Mouse (Mus musculus): ENCODE results near the gene Tmem121. TPM values are rescaled to one million over a fixed set of nuclear protein-coding genes. Genes with fewer than 3 reads are reported as not detected.
A peak's percentile ranks its signal among the peaks of the same experiment; 100 is the strongest.

Gene Tmem121
- polyA plus RNA-seq, 1 experiment from 2014 or later, result 2.1 TPM

GRCm38 (mm10) chr12:113142021-113142975 lies 43.4 kb upstream of the Tmem121 start:
- peak; percentile 49 for ATAC-seq (ENCODE audit: insufficient number of reproducible peaks, low FRiP score)
- no peaks in the 10 kb centered on the region for H3K27me3 ChIP-seq (replicated peaks)

GRCm38 (mm10) chr12:113143164-113143563 lies 42.6 kb upstream of the Tmem121 start:
- peak overlapping the region; percentile 80 for H3K4me3 ChIP-seq
- ATAC-seq (ENCODE audit: insufficient number of reproducible peaks, low FRiP score), result no peak
- peaks cover 31% of the 10 kb centered on the region for H3K36me3 ChIP-seq
- no peaks in the 10 kb centered on the region for H3K9me3 ChIP-seq (replicated peaks)
- peak overlapping the region; percentile 83 for H3K4me2 ChIP-seq
- peaks cover 76% of the 10 kb centered on the region for H3K4me1 ChIP-seq (replicated peaks)
- 37% methylated on average over 7 of the region's 7 CpGs for WGBS
- H3K27ac ChIP-seq (ENCODE audit: poor library complexity, severe bottlenecking), result peak overlapping the region; percentile 97
- H3K9ac ChIP-seq, result peak overlapping the region; percentile 94
- no peaks in the 10 kb centered on the region for H3K27me3 ChIP-seq (replicated peaks)

More at GRCm38 (mm10) chr12:113142021-113142975, 43.4 kb upstream of the Tmem121 start:
- Histone ChIP-seq H3K9ac (peak overlapping the region; percentile 94), H3K27ac (ENCODE audit: poor library complexity, severe bottlenecking) (peak overlapping the region; percentile 97), H3K4me3 (peak overlapping the region; percentile 80), H3K4me2 (peak overlapping the region; percentile 83), H3K36me3 (peaks cover 35% of the 10 kb centered on the region), H3K4me1 (replicated peaks) (peaks cover 76% of the 10 kb centered on the region), H3K9me3 (replicated peaks) (no peaks in the 10 kb centered on the region)
- WGBS, result 7% methylated on average over 15 of the region's 15 CpGs

- no peaks in the 10 kb centered on the region for H3K27me3 ChIP-seq (replicated peaks)
- H3K9me3 ChIP-seq (replicated peaks), result no peaks in the 10 kb centered on the region
- H3K27ac ChIP-seq (ENCODE audit: poor library complexity, severe bottlenecking), result peak overlapping the region; percentile 97
- H3K9ac ChIP-seq, result peak overlapping the region; percentile 94
- peak overlapping the region; percentile 83 for H3K4me2 ChIP-seq
- peak overlapping the region; percentile 9; the same call in 1 of the 2 replicates for H3K4me3 ChIP-seq
- peaks cover 76% of the 10 kb centered on the region for H3K4me1 ChIP-seq (replicated peaks)
- H3K36me3 ChIP-seq, result peaks cover 31% of the 10 kb centered on the region
- no peak for ATAC-seq (ENCODE audit: insufficient number of reproducible peaks, low FRiP score)
- WGBS, result 74% methylated on average over 20 of the region's 20 CpGs
These were observed 41.6 kb upstream of the Tmem121 start for GRCm38 (mm10) chr12:113144001-113144756.

- no peaks in the 10 kb centered on the region for H3K27me3 ChIP-seq (replicated peaks)
- no peaks in the 10 kb centered on the region for H3K9me3 ChIP-seq (replicated peaks)
- WGBS, result 86% methylated on average over 16 of the region's 16 CpGs
- peak overlapping the region; percentile 97 for H3K27ac ChIP-seq (ENCODE audit: poor library complexity, severe bottlenecking)
- H3K4me1 ChIP-seq (replicated peaks), result peaks cover 74% of the 10 kb centered on the region
- no peak overlapping the region for H3K4me3 ChIP-seq
- peak overlapping the region; percentile 22; the same call in 1 of the 2 replicates for H3K9ac ChIP-seq
- peaks cover 31% of the 10 kb centered on the region for H3K36me3 ChIP-seq
- peak overlapping the region; percentile 14; the same call in 1 of the 2 replicates for H3K4me2 ChIP-seq
- no peak for ATAC-seq (ENCODE audit: insufficient number of reproducible peaks, low FRiP score)
These were observed 40.8 kb upstream of the Tmem121 start for GRCm38 (mm10) chr12:113144886-113145285.

- ATAC-seq (ENCODE audit: insufficient number of reproducible peaks, low FRiP score), result no peak
- Histone ChIP-seq H3K36me3 (peaks cover 31% of the 10 kb centered on the region), H3K4me2 (no peak overlapping the region), H3K4me3 (no peak overlapping the region), H3K27me3 (replicated peaks) (no peaks in the 10 kb centered on the region), H3K9ac (no peak overlapping the region), H3K27ac (ENCODE audit: poor library complexity, severe bottlenecking) (peak overlapping the region; percentile 97), H3K4me1 (replicated peaks) (peaks cover 81% of the 10 kb centered on the region), H3K9me3 (replicated peaks) (no peaks in the 10 kb centered on the region)
- 75% methylated on average over 5 of the region's 5 CpGs for WGBS
These were observed 40.1 kb upstream of the Tmem121 start for GRCm38 (mm10) chr12:113145591-113145990.

- H3K9me3 ChIP-seq (replicated peaks), result no peaks in the 10 kb centered on the region
- peaks cover 31% of the 10 kb centered on the region for H3K36me3 ChIP-seq
- H3K4me2 ChIP-seq, result peak within 1 kb of the TSS; percentile 51
- peak; percentile 5 for ATAC-seq (ENCODE audit: insufficient number of reproducible peaks, low FRiP score)
- 11% methylated on average over 45 of the region's 45 CpGs for WGBS
- peaks cover 89% of the 10 kb centered on the region for H3K4me1 ChIP-seq (replicated peaks)
- peak within 1 kb of the TSS; percentile 10 for H3K4me3 ChIP-seq
- H3K9ac ChIP-seq, result peak within 1 kb of the TSS; percentile 22
- no peaks in the 10 kb centered on the region for H3K27me3 ChIP-seq (replicated peaks)
- peak within 1 kb of the TSS; percentile 97 for H3K27ac ChIP-seq (ENCODE audit: poor library complexity, severe bottlenecking)
These were observed 39.3 kb upstream of the Tmem121 start, which contains the start of gene Crip1 for GRCm38 (mm10) chr12:113146112-113147057. Crip1 (plus strand) TSS chr12:113146316.

GRCm38 (mm10) chr12:113147481-113147880 lies 38.2 kb upstream of the Tmem121 start:
- peaks cover 31% of the 10 kb centered on the region for H3K36me3 ChIP-seq
- H3K9me3 ChIP-seq (replicated peaks), result no peaks in the 10 kb centered on the region
- H3K4me1 ChIP-seq (replicated peaks), result peaks cover 93% of the 10 kb centered on the region
- no peak overlapping the region for H3K9ac ChIP-seq
- 69% methylated on average over 8 of the region's 8 CpGs for WGBS
- no peak for ATAC-seq (ENCODE audit: insufficient number of reproducible peaks, low FRiP score)
- no peak overlapping the region for H3K4me3 ChIP-seq
- H3K27me3 ChIP-seq (replicated peaks), result no peaks in the 10 kb centered on the region
- H3K4me2 ChIP-seq, result no peak overlapping the region
- H3K27ac ChIP-seq (ENCODE audit: poor library complexity, severe bottlenecking), result peak overlapping the region; percentile 63; the same call in 1 of the 2 replicates

- Histone ChIP-seq H3K4me1 (replicated peaks) (peaks cover 95% of the 10 kb centered on the region), H3K9ac (no peak overlapping the region), H3K9me3 (replicated peaks) (no peaks in the 10 kb centered on the region), H3K27me3 (replicated peaks) (no peaks in the 10 kb centered on the region), H3K4me2 (peak overlapping the region; percentile 10; the same call in 1 of the 2 replicates), H3K36me3 (peaks cover 26% of the 10 kb centered on the region), H3K4me3 (no peak overlapping the region), H3K27ac (ENCODE audit: poor library complexity, severe bottlenecking) (0 out of 2 replicates have a peak overlapping the region, but pooled peaks have one; percentile 12)
- WGBS, result 30% methylated on average over 16 of the region's 16 CpGs
- ATAC-seq (ENCODE audit: insufficient number of reproducible peaks, low FRiP score), result no peak
These were observed 37.2 kb upstream of the Tmem121 start for GRCm38 (mm10) chr12:113148381-113149035.

- 68% methylated on average over 4 of the region's 4 CpGs for WGBS
- no peak overlapping the region for H3K4me3 ChIP-seq
- peaks cover 22% of the 10 kb centered on the region for H3K36me3 ChIP-seq
- no peak overlapping the region for H3K9ac ChIP-seq
- H3K4me1 ChIP-seq (replicated peaks), result peaks cover 93% of the 10 kb centered on the region
- no peak overlapping the region for H3K4me2 ChIP-seq
- H3K27me3 ChIP-seq (replicated peaks), result no peaks in the 10 kb centered on the region
- no peak for ATAC-seq (ENCODE audit: insufficient number of reproducible peaks, low FRiP score)
- H3K9me3 ChIP-seq (replicated peaks), result no peaks in the 10 kb centered on the region
- H3K27ac ChIP-seq (ENCODE audit: poor library complexity, severe bottlenecking), result no peak overlapping the region
These were observed 36.4 kb upstream of the Tmem121 start for GRCm38 (mm10) chr12:113149341-113149740.

GRCm38 (mm10) chr12:113149896-113150295 lies 35.8 kb upstream of the Tmem121 start:
- no peaks in the 10 kb centered on the region for H3K9me3 ChIP-seq (replicated peaks)

More at GRCm38 (mm10) chr12:113149896-113150295, 35.8 kb upstream of the Tmem121 start:
- no peak overlapping the region for H3K4me2 ChIP-seq
- peaks cover 17% of the 10 kb centered on the region for H3K36me3 ChIP-seq
- WGBS, result 84% methylated on average over 3 of the region's 3 CpGs
- H3K9ac ChIP-seq, result no peak overlapping the region
- no peak for ATAC-seq (ENCODE audit: insufficient number of reproducible peaks, low FRiP score)
- H3K4me1 ChIP-seq (replicated peaks), result peaks cover 93% of the 10 kb centered on the region
- no peak overlapping the region for H3K4me3 ChIP-seq
- H3K27ac ChIP-seq (ENCODE audit: poor library complexity, severe bottlenecking), result no peak overlapping the region
- H3K27me3 ChIP-seq (replicated peaks), result no peaks in the 10 kb centered on the region

Data from heart, embryonic 12.5 days (tissue).